Mouse (Mus musculus): ENCODE results near the gene Sh3bgrl2.

DNA sequence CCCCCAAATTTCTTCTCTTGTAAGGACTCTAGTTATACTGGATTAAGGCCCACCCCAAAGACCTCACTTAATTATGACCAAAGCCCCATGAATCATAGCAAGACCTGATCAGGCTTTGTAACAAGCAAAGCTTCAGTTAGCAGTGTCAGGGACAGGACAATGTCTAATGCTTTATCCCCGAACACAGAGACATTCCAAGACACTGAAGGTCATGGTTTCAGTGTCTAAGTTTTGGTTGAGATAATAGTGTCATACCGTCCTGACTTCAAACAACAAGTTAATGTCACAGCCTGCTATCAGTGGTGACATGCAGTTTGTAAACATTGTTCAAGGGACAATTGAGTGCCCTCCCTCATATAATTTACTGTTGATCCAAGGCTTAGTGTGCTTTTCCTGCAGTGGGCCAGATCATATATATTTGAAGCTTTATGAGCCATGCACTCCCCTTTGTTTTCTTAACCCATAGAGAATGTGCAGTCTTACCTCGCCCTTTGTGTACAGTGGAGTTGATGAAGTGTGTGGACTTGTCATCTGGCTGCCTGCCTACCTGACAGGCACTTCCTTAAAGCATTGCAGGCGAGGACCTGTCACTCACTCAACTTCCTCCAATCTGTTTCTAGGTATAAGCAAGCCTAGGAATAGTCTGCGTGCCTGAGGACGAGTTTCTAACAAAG, 67.9 kb downstream of the Sh3bgrl2 start:
- no peak for TF ChIP-seq POLR2A (IDR thresholded peaks at IDR 0.05; ENCODE audit: insufficient read length, low read depth)
- no peak for TF ChIP-seq USF1 (IDR thresholded peaks at IDR 0.05; ENCODE audit: low read depth)
- TF ChIP-seq TCF12 (IDR thresholded peaks at IDR 0.05; ENCODE audit: insufficient read depth, poor library complexity, severe bottlenecking) = no peak
- TF ChIP-seq POLR2AphosphoS2 (IDR thresholded peaks at IDR 0.05; ENCODE audit: insufficient read length, low read depth) = no peak
- TF ChIP-seq MAX (IDR thresholded peaks at IDR 0.05; ENCODE audit: low read depth) = no peak
- no peak for TF ChIP-seq E2F4 (IDR thresholded peaks at IDR 0.05; ENCODE audit: insufficient read depth)
- TF ChIP-seq MYOD1 (IDR thresholded peaks at IDR 0.05; ENCODE audit: control insufficient read depth in 1 of 3, insufficient read length in 2 of 3, low read depth in 2 of 3) = no peak
- no peak for TF ChIP-seq REST (IDR thresholded peaks at IDR 0.05; ENCODE audit: insufficient read depth, insufficient read length)
- TF ChIP-seq CEBPB (IDR thresholded peaks at IDR 0.05; ENCODE audit: insufficient read depth, poor library complexity, severe bottlenecking) = no peak

All from myocyte (in vitro differentiated cells).